Mouse (Mus musculus): ENCODE measurements around the gene Fxyd7.

The Fxyd7 gene

GRCm38 (mm10) chr7:31052251-31052635, 976 bp upstream of the Fxyd7 start:
- no peak for DNase-seq (ENCODE audit: low read depth, low spot score)

GRCm38 (mm10) chr7:31050921-31051320, 346 bp downstream of the Fxyd7 start:
- no peak for DNase-seq (ENCODE audit: low read depth, low spot score)

GRCm38 (mm10) chr7:31050487-31050886, 780 bp downstream of the Fxyd7 start:
- DNase-seq (ENCODE audit: low read depth, low spot score) = no peak

GRCm38 (mm10) chr7:31049846-31050281, 1.4 kb downstream of the Fxyd7 start:
- no peak for DNase-seq (ENCODE audit: low read depth, low spot score)

- DNase-seq (ENCODE audit: low read depth, low spot score) = no peak
Measured at GRCm38 (mm10) chr7:31049135-31049845, 2.0 kb downstream of the Fxyd7 start.

GRCm38 (mm10) chr7:31042431-31042910, 8.8 kb downstream of the Fxyd7 start, which contains the start of gene Fxyd5:
Gene Fxyd5 (minus strand): TSS chr7:31042481.
- no peak for DNase-seq (ENCODE audit: low read depth, low spot score)

GRCm38 (mm10) chr7:31041662-31042315, 9.5 kb downstream of the Fxyd7 start:
- no peak for DNase-seq (ENCODE audit: low read depth, low spot score)

- DNase-seq (ENCODE audit: low read depth, low spot score) = no peak
Measured at GRCm38 (mm10) chr7:31041023-31041407, 10.3 kb downstream of the Fxyd7 start.

- no peak for DNase-seq (ENCODE audit: low read depth, low spot score)
Measured at GRCm38 (mm10) chr7:31040281-31041022, 10.8 kb downstream of the Fxyd7 start.

GRCm38 (mm10) chr7:31039011-31039410, 12.3 kb downstream of the Fxyd7 start:
- DNase-seq (ENCODE audit: low read depth, low spot score) = no peak

GRCm38 (mm10) chr7:31037675-31038074, 13.6 kb downstream of the Fxyd7 start:
- no peak for DNase-seq (ENCODE audit: low read depth, low spot score)

GRCm38 (mm10) chr7:31036917-31037316, 14.3 kb downstream of the Fxyd7 start:
- no peak for DNase-seq (ENCODE audit: low read depth, low spot score)

GRCm38 (mm10) chr7:31035291-31035690, 16.0 kb downstream of the Fxyd7 start:
- DNase-seq (ENCODE audit: low read depth, low spot score) = no peak

- no peak for DNase-seq (ENCODE audit: low read depth, low spot score)
Measured at GRCm38 (mm10) chr7:31034789-31035188, 16.5 kb downstream of the Fxyd7 start.

GRCm38 (mm10) chr7:31033409-31034165, 17.7 kb downstream of the Fxyd7 start:
- DNase-seq (ENCODE audit: low read depth, low spot score) = no peak

GRCm38 (mm10) chr7:31031731-31032130, 19.5 kb downstream of the Fxyd7 start:
- DNase-seq (ENCODE audit: low read depth, low spot score) = no peak

GRCm38 (mm10) chr7:31030717-31031116, 20.6 kb downstream of the Fxyd7 start:
- DNase-seq (ENCODE audit: low read depth, low spot score) = no peak

- no peak for DNase-seq (ENCODE audit: low read depth, low spot score)
Measured at GRCm38 (mm10) chr7:31028609-31029008, 22.7 kb downstream of the Fxyd7 start.

GRCm38 (mm10) chr7:31017104-31017901, 34.0 kb downstream of the Fxyd7 start:
- DNase-seq (ENCODE audit: low read depth, low spot score) = no peak

GRCm38 (mm10) chr7:31012971-31013370, 38.3 kb downstream of the Fxyd7 start:
- no peak for DNase-seq (ENCODE audit: low read depth, low spot score)

- DNase-seq (ENCODE audit: low read depth, low spot score) = no peak
Measured at GRCm38 (mm10) chr7:31008889-31009288, 42.4 kb downstream of the Fxyd7 start.
